Mouse (Mus musculus): ENCODE measurements around the gene Zfp91. TPM values are rescaled to one million over a fixed set of nuclear protein-coding genes. Genes with fewer than 3 reads are reported as not detected.

The Zfp91 gene
- polyA plus RNA-seq, 1 experiment: 20.8 TPM

DNA sequence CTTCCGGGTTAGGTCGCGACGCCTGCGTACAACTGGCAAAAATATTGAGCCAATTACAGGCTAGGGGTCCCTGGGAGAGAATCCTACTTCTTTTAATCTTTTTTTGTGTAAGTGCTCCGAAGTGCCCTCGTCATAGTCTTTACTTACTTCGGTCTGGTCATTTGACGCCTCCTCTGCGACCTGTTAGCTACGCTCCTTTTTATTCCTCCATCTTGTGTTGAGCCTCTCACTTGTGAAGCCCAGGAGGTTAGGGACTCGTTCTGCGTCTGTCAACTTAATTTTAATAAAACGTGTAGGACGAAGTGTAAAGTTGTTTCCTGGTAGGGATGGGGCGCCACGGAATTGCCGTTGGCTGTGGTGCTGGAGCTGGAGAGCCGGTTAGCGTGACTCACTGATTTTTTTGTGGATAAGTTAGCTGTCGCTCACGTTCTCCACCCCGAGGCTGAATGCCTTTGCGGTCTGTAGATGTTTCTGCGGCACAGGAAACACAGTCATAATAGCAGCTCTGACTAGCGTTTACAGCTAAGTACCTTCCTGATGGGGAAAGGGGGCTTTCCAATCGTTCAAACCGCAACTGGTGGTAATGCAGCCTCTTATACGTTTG is 504 bp upstream of the Zfp91 start:
- TF ChIP-seq POLR2A (IDR thresholded peaks at IDR 0.05; ENCODE audit: control insufficient read depth, extremely low read depth, insufficient read depth, low read length, poor library complexity) (0 out of 2 replicates have a peak, but pooled peaks have one; percentile 31), CTCF (IDR thresholded peaks at IDR 0.05; ENCODE audit: borderline replicate concordance, control insufficient read depth, extremely low read depth, insufficient read depth, low read length, poor library complexity) (no peak)
- Histone ChIP-seq H3K27me3 (ENCODE audit: control insufficient read depth, insufficient read depth, low read length) (no peaks in the 10 kb centered on the region), H3K4me1 (replicated peaks; ENCODE audit: control insufficient read depth, insufficient read depth, low read length) (peaks cover 2% of the 10 kb centered on the region), H3K36me3 (ENCODE audit: control insufficient read depth, insufficient read depth, low read length) (no peaks in the 10 kb centered on the region), H3K4me3 (ENCODE audit: control insufficient read depth, insufficient read depth, low read length) (peak overlapping the region; percentile 52), H3K27ac (ENCODE audit: control insufficient read depth, insufficient read depth, low read length) (peak overlapping the region; percentile 90)
- DNase-seq: peak; percentile 73
- WGBS: 0% methylated on average over 29 of the region's 29 CpGs

DNA sequence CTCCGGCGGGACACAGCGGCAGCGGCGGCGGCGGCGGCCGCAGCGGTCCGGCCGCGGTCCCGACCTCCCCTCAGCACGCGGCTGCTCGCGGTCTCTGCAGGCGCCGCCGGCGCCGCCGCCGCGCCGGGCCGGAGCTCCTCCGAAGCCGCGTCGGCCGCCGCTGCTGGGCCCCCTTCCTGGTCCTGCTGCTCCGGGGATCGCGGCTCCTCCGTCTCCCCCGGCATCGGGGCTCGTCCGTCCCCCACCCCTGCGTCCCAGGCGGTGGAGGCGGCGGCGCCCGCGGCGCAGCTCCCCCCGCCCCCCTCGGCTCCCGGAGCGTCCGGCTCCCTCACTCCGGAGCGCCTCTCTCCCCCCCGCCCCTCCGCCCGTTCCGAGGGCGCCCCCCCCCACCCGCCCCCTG is 816 bp downstream of the Zfp91 start:
- Histone ChIP-seq H3K27me3 (ENCODE audit: control insufficient read depth, insufficient read depth, low read length) (no peaks in the 10 kb centered on the region), H3K27ac (ENCODE audit: control insufficient read depth, insufficient read depth, low read length) (peak overlapping the region; percentile 90), H3K4me1 (replicated peaks; ENCODE audit: control insufficient read depth, insufficient read depth, low read length) (no peaks in the 10 kb centered on the region; the same call in 1 of the 2 replicates), H3K36me3 (ENCODE audit: control insufficient read depth, insufficient read depth, low read length) (no peaks in the 10 kb centered on the region), H3K4me3 (ENCODE audit: control insufficient read depth, insufficient read depth, low read length) (peak overlapping the region; percentile 96)
- WGBS: under 1% methylated on average over 60 of the region's 63 CpGs
- no peak for DNase-seq
- TF ChIP-seq POLR2A (IDR thresholded peaks at IDR 0.05; ENCODE audit: control insufficient read depth, extremely low read depth, insufficient read depth, low read length, poor library complexity): no peak
- TF ChIP-seq CTCF (IDR thresholded peaks at IDR 0.05; ENCODE audit: borderline replicate concordance, control insufficient read depth, extremely low read depth, insufficient read depth, low read length, poor library complexity): no peak

GRCm38 (mm10) chr19:12794056-12795044 is 1.6 kb downstream of the Zfp91 start:
- TF ChIP-seq POLR2A (IDR thresholded peaks at IDR 0.05; ENCODE audit: control insufficient read depth, extremely low read depth, insufficient read depth, low read length, poor library complexity) (0 out of 2 replicates have a peak, but pooled peaks have one; percentile 29), CTCF (IDR thresholded peaks at IDR 0.05; ENCODE audit: borderline replicate concordance, control insufficient read depth, extremely low read depth, insufficient read depth, low read length, poor library complexity) (peak; percentile 89; the same call in 1 of the 2 replicates)
- Histone ChIP-seq H3K4me3 (ENCODE audit: control insufficient read depth, insufficient read depth, low read length) (peak overlapping the region; percentile 96), H3K4me1 (replicated peaks; ENCODE audit: control insufficient read depth, insufficient read depth, low read length) (no peaks in the 10 kb centered on the region; the same call in 1 of the 2 replicates), H3K36me3 (ENCODE audit: control insufficient read depth, insufficient read depth, low read length) (no peaks in the 10 kb centered on the region), H3K27me3 (ENCODE audit: control insufficient read depth, insufficient read depth, low read length) (no peaks in the 10 kb centered on the region), H3K27ac (ENCODE audit: control insufficient read depth, insufficient read depth, low read length) (peak overlapping the region; percentile 90)
- DNase-seq: peak; percentile 96
- under 1% methylated on average over 39 of the region's 39 CpGs for WGBS

DNA sequence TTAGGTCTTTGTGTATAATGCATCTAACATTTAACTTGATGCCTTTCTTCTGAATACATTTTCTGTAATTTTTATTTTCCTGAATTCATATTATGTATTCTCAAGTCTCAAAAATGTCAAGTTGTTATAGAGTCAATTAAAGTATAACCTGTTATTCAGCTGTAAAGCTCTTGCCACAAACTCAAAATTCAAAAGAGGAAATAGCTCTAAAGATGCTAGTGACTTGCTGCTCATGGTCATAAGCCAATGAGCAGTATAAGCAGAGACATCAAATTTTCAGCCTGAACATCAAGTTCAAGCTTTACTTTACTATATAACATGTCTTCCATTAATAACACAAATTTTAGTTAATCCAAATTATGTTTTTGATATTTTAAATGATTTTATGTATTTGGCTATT is 3.6 kb downstream of the Zfp91 start:
- Histone ChIP-seq H3K27ac (ENCODE audit: control insufficient read depth, insufficient read depth, low read length) (no peak overlapping the region), H3K27me3 (ENCODE audit: control insufficient read depth, insufficient read depth, low read length) (no peaks in the 10 kb centered on the region), H3K36me3 (ENCODE audit: control insufficient read depth, insufficient read depth, low read length) (peaks cover 5% of the 10 kb centered on the region; the same call in 1 of the 2 replicates), H3K4me1 (replicated peaks; ENCODE audit: control insufficient read depth, insufficient read depth, low read length) (no peaks in the 10 kb centered on the region; the same call in 1 of the 2 replicates), H3K4me3 (ENCODE audit: control insufficient read depth, insufficient read depth, low read length) (no peak overlapping the region)
- DNase-seq: no peak
- TF ChIP-seq POLR2A (IDR thresholded peaks at IDR 0.05; ENCODE audit: control insufficient read depth, extremely low read depth, insufficient read depth, low read length, poor library complexity) (no peak), CTCF (IDR thresholded peaks at IDR 0.05; ENCODE audit: borderline replicate concordance, control insufficient read depth, extremely low read depth, insufficient read depth, low read length, poor library complexity) (no peak)

DNA sequence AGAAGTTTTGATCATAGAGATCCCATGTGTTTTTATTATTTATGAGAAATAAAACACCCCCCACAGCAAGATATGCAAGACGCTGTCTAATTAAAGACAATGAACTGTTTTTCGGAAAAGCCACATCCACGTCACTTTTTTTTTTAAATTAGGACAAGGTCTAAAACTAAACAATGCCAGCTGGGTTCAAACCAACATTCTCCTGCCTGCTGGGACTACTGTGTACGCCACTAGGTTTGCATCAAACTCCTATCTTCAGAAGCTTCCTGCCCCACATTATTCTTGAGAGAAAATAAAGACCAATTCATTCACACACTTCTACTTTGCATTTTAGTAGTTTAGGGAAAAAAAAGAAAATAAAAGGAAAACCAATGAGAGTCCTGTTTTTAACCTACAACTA is 8.2 kb downstream of the Zfp91 start:
- H3K4me1 ChIP-seq (replicated peaks; ENCODE audit: control insufficient read depth, insufficient read depth, low read length): no peaks in the 10 kb centered on the region; the same call in 1 of the 2 replicates
- no peak for TF ChIP-seq CTCF (IDR thresholded peaks at IDR 0.05; ENCODE audit: borderline replicate concordance, control insufficient read depth, extremely low read depth, insufficient read depth, low read length, poor library complexity)
- TF ChIP-seq POLR2A (IDR thresholded peaks at IDR 0.05; ENCODE audit: control insufficient read depth, extremely low read depth, insufficient read depth, low read length, poor library complexity): no peak
- 90% methylated on average over 4 of the region's 4 CpGs for WGBS
- H3K27me3 ChIP-seq (ENCODE audit: control insufficient read depth, insufficient read depth, low read length): no peaks in the 10 kb centered on the region
- peaks cover 5% of the 10 kb centered on the region; the same call in 1 of the 2 replicates for H3K36me3 ChIP-seq (ENCODE audit: control insufficient read depth, insufficient read depth, low read length)
- H3K4me3 ChIP-seq (ENCODE audit: control insufficient read depth, insufficient read depth, low read length): no peak overlapping the region
- DNase-seq: no peak
- H3K27ac ChIP-seq (ENCODE audit: control insufficient read depth, insufficient read depth, low read length): no peak overlapping the region

- 93% methylated on average over 2 of the region's 2 CpGs for whole genome bisulfite sequencing
- DNase-seq: no peak
- peaks cover 5% of the 10 kb centered on the region; the same call in 1 of the 2 replicates for H3K36me3 ChIP-seq (ENCODE audit: control insufficient read depth, insufficient read depth, low read length)
- H3K4me1 ChIP-seq (replicated peaks; ENCODE audit: control insufficient read depth, insufficient read depth, low read length): no peaks in the 10 kb centered on the region; the same call in 1 of the 2 replicates
- TF ChIP-seq POLR2A (IDR thresholded peaks at IDR 0.05; ENCODE audit: control insufficient read depth, extremely low read depth, insufficient read depth, low read length, poor library complexity): no peak
- no peak for TF ChIP-seq CTCF (IDR thresholded peaks at IDR 0.05; ENCODE audit: borderline replicate concordance, control insufficient read depth, extremely low read depth, insufficient read depth, low read length, poor library complexity)
- no peaks in the 10 kb centered on the region for H3K27me3 ChIP-seq (ENCODE audit: control insufficient read depth, insufficient read depth, low read length)
- H3K4me3 ChIP-seq (ENCODE audit: control insufficient read depth, insufficient read depth, low read length): no peak overlapping the region
- no peak overlapping the region for H3K27ac ChIP-seq (ENCODE audit: control insufficient read depth, insufficient read depth, low read length)
Observed at GRCm38 (mm10) chr19:12786803-12787395, 9.0 kb downstream of the Zfp91 start.

Data from thymus, adult 2 months (tissue).